Mouse (Mus musculus): ENCODE results near the gene Npb.

DNA sequence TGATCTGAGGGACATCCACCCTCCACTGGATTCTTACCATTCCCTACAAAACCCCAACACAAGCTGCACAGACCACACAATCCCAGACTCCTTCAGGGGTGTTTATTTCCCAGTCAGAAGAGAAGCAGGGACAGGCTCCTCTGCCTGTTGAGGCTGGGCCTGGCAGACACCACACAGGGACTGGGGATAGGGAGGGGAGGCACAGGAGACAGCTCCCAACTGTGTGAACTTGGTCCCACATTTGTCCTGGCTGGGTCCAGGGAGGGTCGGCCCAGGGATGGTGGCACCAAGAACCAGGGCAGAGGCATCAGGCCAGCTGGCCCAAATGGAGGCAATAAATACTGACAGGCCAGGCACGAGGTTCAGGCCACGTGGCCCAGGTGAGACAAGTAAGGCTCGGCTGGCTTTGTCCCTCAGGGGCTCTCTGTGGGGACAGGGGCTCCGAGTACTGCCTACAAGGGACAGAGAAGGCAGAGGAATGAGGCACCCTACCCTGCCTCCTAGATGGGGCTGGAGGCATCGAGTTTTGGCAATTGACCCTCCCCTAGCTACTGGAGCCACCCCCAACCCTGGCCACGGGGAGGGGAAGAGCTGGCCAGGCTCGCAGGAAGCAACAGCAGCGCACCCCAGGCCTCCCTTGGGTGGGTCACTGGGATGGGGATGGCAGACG lies 30.1 kb upstream of the Npb start:
- TF ChIP-seq CTCF (IDR thresholded peaks at IDR 0.05) (no peak), EP300 (IDR thresholded peaks at IDR 0.05; ENCODE audit: insufficient read depth, low read depth, low read length) (no peak)

Measured in heart, adult 2 months (tissue).